Mouse (Mus musculus) MEL (cell line): ENCODE data around the gene Urad.

Experiments used
- CTCF ChIP-seq, 3 experiments: IDR thresholded peaks in 2 of 3; conservative IDR thresholded peaks in 1 of 3; 2 replicates each; pipeline ENCODE4 v1.5.1; 2011 to 2012; ENCODE audit warnings: low read length in 3 of 3, low read depth in 2 of 3, mild to moderate bottlenecking in 2 of 3, improper control_type of control experiment in 1 of 3, inconsistent platforms in 1 of 3, mixed read lengths in 1 of 3, moderate library complexity in 1 of 3; ENCODE audit not compliant: control insufficient read depth in 1 of 3, insufficient read depth in 1 of 3, poor library complexity in 1 of 3, severe bottlenecking in 1 of 3
- E2F4 ChIP-seq: IDR thresholded peaks from 2 replicates; pipeline ENCODE4 v1.6.1; 2011; ENCODE audit warnings: low read depth, low read length, improper control_type of control experiment, borderline replicate concordance
- EP300 ChIP-seq, 2 experiments: IDR thresholded peaks; 2 replicates each; pipeline ENCODE4 v1.6.1; 2011; ENCODE audit warnings: improper control_type of control experiment in 2 of 2, low read length in 2 of 2, low read depth in 1 of 2, mild to moderate bottlenecking in 1 of 2
- NRF1 ChIP-seq: IDR thresholded peaks from 2 replicates; pipeline ENCODE4 v1.6.1; 2014; ENCODE audit warnings: low read depth, mild to moderate bottlenecking, inconsistent platforms, low read length, improper control_type of control experiment, moderate library complexity; ENCODE audit not compliant: poor library complexity, insufficient read depth, severe bottlenecking
- POLR2A ChIP-seq, 2 experiments: IDR thresholded peaks; 2 replicates each; pipeline ENCODE4 v1.6.1; 2011 to 2012; ENCODE audit warnings: low read length in 2 of 2, mild to moderate bottlenecking in 2 of 2, control low read depth in 1 of 2, improper control_type of control experiment in 1 of 2, low read depth in 1 of 2, moderate library complexity in 1 of 2; ENCODE audit not compliant: control insufficient read depth in 1 of 2, insufficient read depth in 1 of 2, poor library complexity in 1 of 2
- RAD21 ChIP-seq: IDR thresholded peaks from 2 replicates; pipeline ENCODE4 v1.6.1; 2011; ENCODE audit warnings: mild to moderate bottlenecking, low read depth, low read length, improper control_type of control experiment
- TCF12 ChIP-seq: IDR thresholded peaks from 2 replicates; pipeline ENCODE4 v1.6.1; 2014; ENCODE audit warnings: low read depth, mild to moderate bottlenecking, inconsistent platforms, low read length, improper control_type of control experiment, moderate library complexity
- ZC3H11A ChIP-seq: IDR thresholded peaks from 2 replicates; pipeline ENCODE4 v1.6.1; 2012; ENCODE audit warnings: low read depth, mild to moderate bottlenecking, inconsistent platforms, low read length, improper control_type of control experiment
- ZKSCAN1 ChIP-seq: IDR thresholded peaks from 2 replicates; pipeline ENCODE4 v1.6.1; 2012; ENCODE audit warnings: low read depth, mild to moderate bottlenecking, inconsistent platforms, low read length, improper control_type of control experiment, moderate library complexity

- TF ChIP-seq ZC3H11A, result no peak
- no peak for TF ChIP-seq CTCF (IDR thresholded peaks at IDR 0.05 in 2 of 3, conservative IDR thresholded peaks at IDR 0.05 in 1 of 3; ENCODE audit: control insufficient read depth in 1 of 3, insufficient read depth in 1 of 3, low read depth in 2 of 3, low read length in 3 of 3, poor library complexity in 1 of 3, severe bottlenecking in 1 of 3)
- no peak for TF ChIP-seq POLR2A (IDR thresholded peaks at IDR 0.05; ENCODE audit: control insufficient read depth in 1 of 2, insufficient read depth in 1 of 2, low read depth in 1 of 2, low read length in 2 of 2, poor library complexity in 1 of 2)
- TF ChIP-seq E2F4, result no peak
- TF ChIP-seq ZKSCAN1, result no peak
- TF ChIP-seq TCF12, result no peak
- TF ChIP-seq RAD21, result no peak
- TF ChIP-seq NRF1, result no peak
- TF ChIP-seq EP300 (IDR thresholded peaks at IDR 0.05; ENCODE audit: low read depth in 1 of 2, low read length in 2 of 2), result no peak
These were observed 40.8 kb upstream of the Urad start for GRCm38 (mm10) chr5:147363054-147363453.
